Mouse (Mus musculus): ENCODE data around the gene Zgrf1.
A peak's percentile ranks its signal among the peaks of the same experiment; 100 is the strongest.

The Zgrf1 gene

DNA sequence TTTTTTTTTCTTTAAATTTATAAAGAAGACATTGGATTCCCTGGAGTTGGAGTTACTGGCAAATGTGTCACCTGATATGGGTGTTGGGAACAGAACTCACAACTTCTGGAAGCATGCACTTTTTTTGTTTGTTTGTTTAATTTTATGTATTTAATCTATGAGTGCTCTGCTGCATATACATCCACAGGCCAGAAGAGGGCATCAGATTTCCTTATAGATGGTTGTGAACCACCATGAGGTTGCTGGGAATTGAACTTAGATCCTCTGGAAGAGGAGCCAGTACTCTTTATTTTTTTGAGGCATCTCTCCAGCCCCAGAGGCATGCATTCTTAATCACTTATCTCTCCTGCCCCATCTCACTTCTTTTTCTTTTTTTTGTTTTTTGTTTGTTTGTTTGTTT lies 4.9 kb downstream of the Zgrf1 start:
- peak; percentile 57 for DNase-seq (ENCODE audit: low read depth, low spot score)

DNA sequence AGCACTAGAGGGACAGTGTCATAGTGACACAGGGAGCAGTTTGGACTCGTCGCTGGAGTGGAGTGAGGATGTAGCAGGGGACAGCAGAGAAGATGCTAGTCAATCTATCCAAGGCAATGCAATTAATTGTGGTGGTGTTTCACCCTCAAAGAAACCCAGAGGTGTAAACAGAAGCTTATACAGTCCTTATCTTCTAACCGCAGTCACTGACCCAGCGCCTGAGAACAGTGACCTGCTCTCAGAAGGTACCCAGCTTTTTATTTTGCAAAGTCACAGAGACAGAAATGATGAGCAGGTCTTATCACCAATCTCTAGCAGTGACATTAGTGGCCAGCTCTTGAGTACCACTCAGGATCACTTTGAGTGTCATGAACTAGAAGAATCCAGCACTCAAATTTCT lies 9.7 kb downstream of the Zgrf1 start:
- no peak for DNase-seq (ENCODE audit: low read depth, low spot score)

DNA sequence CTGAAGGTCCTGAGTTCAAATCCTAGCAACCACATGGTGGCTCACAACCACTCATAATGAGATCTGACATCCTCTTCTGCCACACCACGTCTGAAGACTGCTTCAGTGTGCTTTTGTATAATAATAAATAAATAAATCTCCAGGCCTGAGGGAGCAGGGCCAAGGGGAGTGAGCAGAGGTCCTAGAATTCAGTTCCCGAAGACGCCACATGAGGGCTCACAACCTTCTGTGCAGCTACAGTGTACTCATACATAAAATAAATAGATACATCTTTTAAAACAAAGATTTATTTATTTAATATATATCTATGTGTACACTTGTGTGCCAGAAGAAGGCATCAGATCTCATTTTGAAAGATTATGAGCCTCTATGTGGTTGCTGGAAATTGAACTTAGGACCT lies 11.8 kb downstream of the Zgrf1 start:
- peak; percentile 55 for DNase-seq (ENCODE audit: low read depth, low spot score)

DNA sequence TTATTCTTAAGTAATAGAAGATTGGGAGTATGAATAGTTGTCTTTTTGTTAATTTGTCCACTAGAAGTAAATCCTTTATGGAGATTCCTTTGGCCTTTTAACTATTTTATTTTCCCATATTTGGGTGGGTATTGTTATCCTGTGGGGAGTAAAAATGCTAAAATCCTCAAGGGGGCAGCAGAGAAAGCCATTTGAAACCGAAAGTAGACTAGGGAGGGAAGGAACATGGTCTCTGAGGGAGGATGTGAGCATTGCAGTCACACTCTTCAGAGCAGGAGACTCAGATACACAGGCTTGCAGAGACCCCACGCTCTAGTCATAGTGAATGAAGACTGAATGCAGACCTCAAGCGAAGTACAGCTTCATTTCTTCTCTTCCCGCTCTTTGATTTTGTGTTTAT lies 19.3 kb downstream of the Zgrf1 start:
- peak; percentile 90 for DNase-seq (ENCODE audit: low read depth, low spot score)

DNA sequence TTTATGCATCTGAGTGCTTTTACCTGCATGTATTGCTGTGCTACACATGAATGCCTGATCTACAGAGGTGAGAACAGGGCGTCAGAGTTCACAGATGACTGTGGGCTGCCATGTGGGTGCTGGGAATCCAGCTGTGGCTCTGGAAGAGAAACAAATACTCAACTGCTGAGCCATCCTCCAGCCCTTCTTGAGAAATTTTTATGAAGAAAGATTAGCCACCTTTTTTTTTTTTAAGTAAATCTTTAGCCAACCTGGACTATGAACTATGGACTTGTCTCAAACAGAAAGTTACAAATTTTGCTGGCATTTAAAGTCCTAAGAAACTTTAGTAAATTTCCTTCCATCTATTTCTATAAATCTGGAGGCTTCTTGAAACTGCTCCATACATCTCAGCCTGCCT lies 43.8 kb downstream of the Zgrf1 start:
- DNase-seq (ENCODE audit: low read depth, low spot score): no peak

DNA sequence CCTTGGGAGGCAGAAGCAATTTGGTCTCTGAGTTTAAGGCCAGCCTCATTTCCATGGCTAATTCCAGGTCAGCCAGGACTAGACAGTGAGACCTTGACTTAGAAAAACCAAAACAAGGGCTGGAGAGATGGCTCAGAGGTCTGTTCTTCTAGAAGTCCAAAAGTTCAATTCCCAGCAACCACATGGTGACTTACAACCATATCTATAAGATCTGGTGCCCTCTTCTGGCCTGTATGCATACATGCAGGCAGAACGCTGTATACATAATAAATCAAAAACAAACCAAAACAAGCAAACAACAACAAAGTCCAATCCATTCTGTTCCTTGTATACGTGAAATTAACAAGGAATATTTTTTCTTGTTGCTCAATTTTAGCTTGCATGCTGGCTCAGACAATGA lies 54.8 kb downstream of the Zgrf1 start:
- DNase-seq (ENCODE audit: low read depth, low spot score): peak; percentile 29

DNA sequence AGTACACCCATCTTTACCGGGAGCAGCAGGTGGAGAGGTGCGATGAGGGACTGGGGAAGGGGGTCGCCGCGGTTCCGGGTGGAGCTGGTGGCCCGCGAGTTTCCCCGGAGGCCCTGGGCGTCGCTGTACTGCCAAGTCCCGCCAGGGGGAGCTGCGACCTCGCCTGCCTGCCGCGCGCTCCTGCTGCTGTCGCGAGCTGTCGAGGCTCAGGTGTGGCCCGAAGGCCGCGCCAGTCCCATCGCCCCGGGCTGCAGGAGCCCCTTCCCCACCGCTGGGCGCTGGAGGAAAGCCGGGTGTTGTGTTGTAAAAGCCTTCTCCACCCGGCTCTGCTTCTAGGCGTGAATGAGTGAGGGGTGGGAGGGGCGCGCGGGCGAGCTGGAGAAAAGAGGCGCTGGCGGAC lies 72.0 kb downstream of the Zgrf1 start:
- DNase-seq (ENCODE audit: low read depth, low spot score): peak; percentile 13

DNA sequence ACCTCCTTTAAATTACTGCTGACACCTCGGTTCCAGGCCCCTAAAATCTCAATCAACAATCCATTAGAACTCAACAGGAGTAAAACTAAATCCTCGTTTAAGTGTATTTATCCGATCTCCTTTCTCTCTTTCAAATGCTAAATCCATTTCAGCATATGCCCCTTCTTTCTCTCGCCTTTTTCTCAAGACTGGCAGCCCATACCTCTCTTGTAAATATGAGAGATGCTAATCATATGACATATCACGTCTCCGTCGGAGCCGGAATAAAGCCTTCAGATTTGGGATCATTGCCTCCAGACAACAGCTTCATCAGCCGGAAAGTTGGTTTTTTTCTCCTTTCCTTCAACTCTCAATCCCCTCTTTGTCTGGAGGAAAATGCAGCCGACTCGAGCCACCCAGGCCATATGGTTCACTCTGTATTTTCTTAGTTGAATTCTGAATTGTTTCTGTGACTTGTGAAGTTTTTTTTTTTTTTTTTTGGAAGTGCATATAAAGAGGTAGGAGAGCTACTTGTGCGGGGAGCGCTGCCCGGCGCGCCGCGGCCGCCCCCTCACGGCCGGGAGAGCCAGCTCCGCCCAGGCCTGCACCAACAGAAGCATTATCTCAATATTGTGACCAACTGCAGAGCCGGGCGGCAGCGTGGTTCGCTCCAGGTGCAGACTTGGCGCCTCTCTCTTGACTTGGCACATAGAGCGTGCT lies 72.6 kb downstream of the Zgrf1 start:
- DNase-seq (ENCODE audit: low read depth, low spot score): peak; percentile 21

DNA sequence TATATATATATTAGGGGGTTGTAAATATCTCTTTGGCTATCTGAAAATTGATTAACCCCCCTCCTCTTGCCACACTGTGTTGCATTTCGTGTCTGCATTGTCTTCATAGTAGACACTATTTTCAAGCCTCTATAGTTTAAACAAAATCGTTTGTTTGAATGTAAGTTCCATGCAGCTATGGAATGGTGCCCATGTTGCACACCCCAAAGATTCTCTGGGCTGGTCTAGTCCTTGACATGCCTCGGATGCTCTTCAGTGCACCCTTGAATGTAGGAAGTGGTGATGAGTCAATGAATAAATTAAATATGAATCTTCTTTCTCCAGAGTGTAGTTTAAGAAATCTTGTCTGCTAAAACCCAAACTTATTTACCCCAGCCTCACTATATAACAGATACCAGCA lies 73.2 kb downstream of the Zgrf1 start:
- no peak for DNase-seq (ENCODE audit: low read depth, low spot score)

DNA sequence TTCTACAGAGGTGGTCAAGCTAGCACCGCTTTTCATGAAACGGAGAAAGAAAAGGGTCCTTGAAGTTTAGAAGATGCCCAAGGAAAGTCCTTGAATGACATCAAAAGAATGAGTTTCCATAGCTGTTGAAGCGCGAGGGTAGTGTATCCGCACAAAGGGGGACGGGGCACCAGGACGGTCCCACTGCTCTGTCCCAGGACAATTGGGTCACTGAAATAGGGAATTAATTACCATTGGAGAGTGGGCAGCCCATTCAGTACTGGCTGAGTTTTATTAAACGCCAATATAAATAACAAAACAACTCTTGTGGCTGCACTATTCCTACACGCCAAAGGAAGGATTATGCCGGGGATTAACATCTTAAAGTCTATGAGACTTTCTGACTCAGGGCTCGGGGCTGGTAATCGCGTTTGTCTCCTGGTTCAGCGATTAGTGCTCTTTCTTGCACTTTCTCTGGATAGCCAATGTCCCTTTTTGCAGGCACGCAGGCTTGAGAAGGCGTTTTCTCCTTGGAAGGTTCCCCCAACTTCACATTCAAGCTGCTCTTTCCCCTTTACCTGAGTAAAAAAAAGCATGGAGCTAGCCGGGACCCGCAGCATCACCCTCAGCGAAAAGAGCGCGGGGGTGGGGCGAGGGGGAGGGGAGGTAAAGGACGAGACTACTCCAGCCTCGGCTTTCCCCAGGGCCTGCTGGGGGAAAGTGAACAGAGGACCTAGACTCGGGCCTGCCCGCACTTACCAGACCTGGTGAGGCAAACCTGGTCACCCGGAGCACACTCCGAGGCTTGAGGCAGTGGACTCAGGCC lies 74.1 kb downstream of the Zgrf1 start:
- DNase-seq (ENCODE audit: low read depth, low spot score): no peak

DNA sequence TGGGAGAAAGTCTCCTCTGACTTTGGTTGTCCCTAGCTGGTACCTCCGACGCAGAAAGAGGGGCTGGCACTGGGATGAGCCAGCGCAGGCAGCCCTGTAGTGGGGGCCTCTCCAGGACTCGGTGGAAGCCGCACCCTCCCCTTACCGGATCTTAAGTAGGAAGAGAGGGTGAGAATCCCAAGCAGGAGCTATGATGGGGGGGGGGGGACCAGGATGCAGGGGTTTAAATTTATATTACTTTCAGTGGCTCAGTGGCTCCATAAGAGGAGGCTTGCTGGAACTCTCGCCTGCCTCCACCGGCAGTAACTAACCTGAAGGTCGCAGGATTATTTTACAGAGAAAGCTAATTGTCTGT lies 74.6 kb downstream of the Zgrf1 start:
- no peak for DNase-seq (ENCODE audit: low read depth, low spot score)

DNA sequence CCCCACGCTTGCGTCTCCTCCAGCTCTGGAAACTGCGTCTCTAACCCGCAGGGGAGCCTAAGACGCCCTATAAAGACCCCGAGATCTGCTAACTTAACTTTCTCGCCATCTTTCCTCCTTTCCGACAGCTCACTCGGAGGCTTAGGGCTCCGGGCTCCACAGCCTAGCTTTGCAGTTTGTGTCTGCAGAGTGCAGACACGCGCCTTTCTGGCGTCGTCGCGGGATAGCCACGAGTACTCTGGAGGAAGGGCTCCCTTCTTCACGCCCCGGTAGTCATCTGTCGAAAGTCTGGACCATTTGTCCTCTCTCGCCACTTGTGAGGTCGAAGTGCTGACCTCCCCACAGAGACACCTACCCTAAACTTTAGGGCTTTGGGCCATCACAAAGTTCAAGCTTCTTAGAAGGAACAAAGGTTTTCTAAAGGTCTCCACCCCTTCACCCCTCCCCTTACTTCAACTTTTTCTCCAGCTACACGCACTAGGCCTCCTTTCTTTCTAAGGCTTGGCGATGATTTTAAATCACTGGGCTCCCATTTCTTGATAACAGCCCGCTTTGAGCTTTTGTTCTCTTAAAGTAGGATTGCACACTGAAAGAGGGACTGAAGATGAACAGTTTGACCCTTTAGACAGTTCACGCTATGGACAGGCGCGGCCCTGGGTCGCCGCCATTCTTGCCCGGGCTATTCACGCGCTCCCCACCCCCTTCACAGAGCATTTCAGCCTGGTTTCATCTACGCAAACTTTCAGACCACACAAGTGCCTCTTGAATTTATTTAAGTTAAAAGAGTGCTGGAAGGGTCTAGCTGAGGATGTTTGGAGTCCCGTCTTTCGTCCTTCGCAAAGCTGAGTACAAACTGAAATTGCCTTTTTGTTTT lies 75.3 kb downstream of the Zgrf1 start:
- no peak for DNase-seq (ENCODE audit: low read depth, low spot score)

DNA sequence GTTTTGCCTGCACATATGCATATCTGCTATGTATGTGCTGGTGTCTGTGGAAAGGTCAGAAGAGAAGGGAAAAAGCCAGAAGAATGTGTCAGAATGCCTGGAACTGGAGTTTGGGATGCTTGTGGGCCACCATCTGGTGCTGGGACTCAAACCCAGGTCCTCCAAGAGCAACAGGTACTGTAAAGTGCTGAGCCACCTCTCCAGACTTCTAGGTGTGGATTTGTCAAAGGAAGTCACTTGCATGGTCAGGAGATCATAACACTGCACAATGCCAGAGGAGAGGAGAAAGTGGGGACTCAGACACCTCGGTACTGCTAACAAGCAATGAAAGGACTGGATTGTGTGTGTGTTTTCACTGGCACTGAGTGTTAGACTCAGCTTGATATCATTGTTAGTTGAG lies 76.9 kb downstream of the Zgrf1 start:
- DNase-seq (ENCODE audit: low read depth, low spot score): no peak

DNA sequence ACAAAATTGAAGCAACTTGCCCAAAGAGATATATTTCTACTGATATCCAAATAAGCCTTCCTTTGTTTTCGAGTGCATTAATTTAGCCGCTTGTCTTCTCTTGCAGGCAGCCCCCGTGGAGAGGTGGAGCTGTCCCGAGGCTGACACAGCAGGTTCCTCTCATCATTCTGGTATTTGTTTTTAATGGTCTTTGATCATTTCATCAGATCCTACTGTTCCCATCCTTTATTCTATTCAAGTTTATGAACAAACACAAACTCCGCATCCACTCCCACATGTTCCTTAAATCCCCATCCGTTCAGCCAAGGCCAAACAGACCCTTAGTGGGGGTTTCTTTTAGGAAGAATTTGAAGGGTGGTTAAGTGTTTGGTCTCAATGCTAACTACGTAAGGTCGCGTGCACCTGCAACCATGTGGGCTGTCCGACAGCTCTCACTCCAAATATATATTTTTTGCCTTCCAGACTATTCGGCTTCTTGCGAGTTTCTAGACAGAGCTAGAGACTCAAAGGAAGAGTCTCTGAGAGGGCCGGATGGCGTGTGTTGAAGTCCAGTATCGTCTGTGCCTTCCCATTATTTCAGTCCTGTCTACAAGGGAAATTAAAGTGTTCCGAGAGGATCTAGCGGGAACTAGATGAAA lies 77.6 kb downstream of the Zgrf1 start:
- DNase-seq (ENCODE audit: low read depth, low spot score): no peak

DNA sequence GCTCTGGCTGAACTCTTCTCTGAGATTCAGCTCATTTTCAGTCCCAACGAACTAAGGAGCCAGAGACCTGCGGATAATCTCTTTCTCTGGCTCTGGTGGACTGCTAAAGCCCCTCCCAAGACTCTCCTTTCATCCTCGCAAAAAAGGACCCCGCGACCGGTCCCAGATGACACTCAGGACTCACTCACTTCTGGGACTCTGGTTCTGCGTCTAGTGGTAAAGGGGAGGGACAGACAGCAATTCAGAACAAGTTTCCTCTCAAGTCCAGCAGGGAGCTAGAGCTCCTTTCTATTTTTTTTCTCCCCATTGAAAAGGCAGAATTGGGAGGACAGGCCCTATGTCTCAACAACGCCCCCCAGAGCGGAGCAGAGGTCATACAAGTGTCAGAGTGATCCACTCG lies 78.3 kb downstream of the Zgrf1 start:
- DNase-seq (ENCODE audit: low read depth, low spot score): no peak

DNA sequence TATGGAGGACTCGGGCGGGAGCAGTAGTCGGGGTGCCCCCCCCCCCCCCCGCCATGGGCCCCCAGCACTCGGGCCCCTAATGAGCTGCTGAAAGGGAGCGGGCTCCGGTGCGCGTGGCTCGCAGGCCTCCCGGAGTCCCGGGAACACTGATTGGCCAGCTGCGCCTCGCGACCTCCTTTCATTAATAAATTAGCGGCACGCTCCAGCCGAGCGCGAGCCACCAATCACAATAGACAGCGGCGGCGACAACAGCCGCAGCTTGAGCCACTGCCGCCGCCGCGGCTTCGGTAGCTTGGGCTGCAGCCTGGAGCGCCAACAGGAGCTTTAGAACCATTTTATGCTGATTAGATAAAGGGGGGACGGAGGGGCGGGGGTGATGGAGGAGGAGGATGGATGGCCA lies 79.2 kb downstream of the Zgrf1 start:
- no peak for DNase-seq (ENCODE audit: low read depth, low spot score)

DNA sequence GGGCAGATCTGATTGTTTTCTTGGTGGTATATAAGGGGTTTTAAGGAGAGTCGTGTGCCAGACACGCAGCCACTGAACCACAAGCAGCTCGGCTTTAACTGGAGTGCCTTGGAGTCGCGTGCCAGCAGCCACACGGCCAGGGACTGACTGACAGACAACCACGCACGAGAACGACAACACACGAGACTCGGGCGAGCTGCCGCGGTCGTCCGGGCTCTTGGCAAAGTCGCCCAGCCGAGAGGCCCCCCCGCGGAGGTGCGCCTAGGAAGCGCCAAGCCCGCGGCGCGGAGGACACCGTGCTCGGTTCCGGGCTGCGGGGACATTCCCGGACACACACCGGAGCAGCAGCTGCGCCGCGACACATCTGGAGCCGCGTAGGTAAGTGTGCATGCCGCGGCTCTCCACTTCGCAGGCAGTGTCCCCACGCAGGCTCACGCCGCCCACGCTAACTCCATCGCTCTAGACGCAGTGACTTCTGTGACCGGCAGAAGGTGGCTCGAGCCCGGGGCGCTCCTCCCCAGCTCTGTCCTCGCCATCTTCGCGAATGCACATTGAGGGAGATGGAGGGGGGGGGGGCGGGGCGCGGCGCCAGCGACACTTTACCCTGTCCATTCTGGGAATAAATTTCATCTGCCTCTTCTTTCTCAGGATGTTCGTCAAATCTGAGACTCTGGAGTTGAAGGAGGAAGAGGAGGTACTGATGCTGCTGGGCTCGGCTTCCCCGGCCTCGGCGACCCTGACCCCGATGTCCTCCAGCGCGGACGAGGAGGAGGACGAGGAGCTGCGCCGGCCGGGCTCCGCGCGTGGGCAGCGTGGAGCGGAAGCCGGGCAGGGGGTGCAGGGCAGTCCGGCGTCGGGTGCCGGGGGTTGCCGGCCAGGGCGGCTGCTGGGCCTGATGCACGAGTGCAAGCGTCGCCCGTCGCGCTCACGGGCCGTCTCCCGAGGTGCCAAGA lies 80.1 kb downstream of the Zgrf1 start, which contains the start of gene Neurog2:
TSS of gene Neurog2 (plus strand) at position 56 of the 953 bp plus-strand sequence.
- DNase-seq (ENCODE audit: low read depth, low spot score): no peak

DNA sequence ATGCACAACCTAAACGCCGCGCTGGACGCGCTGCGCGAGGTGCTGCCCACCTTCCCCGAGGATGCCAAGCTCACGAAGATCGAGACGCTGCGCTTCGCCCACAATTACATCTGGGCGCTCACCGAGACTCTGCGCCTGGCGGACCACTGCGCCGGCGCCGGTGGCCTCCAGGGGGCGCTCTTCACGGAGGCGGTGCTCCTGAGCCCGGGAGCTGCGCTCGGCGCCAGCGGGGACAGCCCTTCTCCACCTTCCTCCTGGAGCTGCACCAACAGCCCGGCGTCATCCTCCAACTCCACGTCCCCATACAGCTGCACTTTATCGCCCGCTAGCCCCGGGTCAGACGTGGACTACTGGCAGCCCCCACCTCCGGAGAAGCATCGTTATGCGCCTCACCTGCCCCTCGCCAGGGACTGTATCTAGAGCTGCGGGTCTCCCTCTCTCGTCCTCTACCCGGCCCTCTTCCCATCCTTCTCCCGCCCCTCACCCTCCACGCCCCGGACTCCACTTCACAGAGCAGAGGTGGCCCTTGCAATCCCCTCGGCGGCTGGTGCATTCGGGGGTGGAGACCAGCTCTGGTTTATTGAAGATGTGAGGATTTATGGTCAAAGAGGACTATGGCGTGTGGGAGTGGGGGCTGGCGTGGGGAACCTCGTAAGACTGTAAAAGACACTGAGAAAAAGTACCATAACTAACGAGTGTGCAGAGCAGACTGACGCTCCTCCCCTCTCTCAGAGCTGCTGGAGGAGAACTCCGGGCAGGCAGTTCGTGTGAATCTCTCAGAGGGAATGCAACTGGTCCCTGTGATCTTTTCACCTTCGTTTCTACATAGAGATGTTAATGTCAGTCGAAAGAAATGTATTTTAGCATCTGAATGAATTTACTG lies 81.1 kb downstream of the Zgrf1 start:
- peak; percentile 28 for DNase-seq (ENCODE audit: low read depth, low spot score)

DNA sequence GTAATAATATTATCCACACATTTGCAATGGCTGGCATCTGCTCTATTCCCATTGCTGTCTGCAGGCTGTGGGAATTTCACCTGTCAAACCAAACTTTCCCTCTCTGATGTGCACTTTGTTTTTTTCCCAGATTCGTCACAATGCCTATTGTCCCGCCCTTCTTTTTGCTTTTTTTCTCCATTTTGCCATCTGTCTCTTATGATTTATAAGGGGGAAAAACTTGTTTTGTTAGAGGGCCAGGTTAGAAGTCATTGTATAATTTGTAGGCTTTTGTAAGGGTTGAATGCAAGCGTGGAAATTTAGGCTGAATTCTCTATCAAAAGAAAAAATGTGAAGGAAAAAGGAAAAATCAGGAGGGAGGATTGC lies 81.7 kb downstream of the Zgrf1 start:
- no peak for DNase-seq (ENCODE audit: low read depth, low spot score)

Measured in 3T3-L1 (cell line).